Mouse (Mus musculus): ENCODE results near the gene Pard3b. TPM values are rescaled to one million over a fixed set of nuclear protein-coding genes. Genes with fewer than 3 reads are reported as not detected.

Gene Pard3b
- polyA plus RNA-seq, 1 experiment = 0.69 TPM

DNA sequence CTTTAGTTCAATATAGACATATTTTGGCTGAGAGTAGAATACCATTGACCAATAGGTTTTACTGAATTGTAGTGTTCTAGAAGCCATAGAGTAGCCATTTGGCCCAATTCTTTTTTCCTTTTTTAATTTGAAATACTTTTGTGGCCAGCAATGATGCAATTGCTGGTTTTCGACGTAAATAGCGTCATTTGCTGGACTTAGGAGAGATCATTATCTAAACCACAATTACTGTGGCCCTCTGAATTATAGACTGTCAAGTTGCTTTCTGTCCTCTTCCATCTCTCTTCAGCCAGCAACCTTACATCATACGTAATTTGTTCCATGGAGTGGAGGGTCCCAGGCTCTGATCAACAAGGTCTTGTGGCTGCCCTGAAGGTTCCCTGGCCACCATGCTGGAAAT, 1000.8 kb downstream of the Pard3b start:
- no peak overlapping the region for H3K27ac ChIP-seq (ENCODE audit: insufficient read depth, low read length)
- 72% methylated on average over 4 of the region's 4 CpGs for WGBS

DNA sequence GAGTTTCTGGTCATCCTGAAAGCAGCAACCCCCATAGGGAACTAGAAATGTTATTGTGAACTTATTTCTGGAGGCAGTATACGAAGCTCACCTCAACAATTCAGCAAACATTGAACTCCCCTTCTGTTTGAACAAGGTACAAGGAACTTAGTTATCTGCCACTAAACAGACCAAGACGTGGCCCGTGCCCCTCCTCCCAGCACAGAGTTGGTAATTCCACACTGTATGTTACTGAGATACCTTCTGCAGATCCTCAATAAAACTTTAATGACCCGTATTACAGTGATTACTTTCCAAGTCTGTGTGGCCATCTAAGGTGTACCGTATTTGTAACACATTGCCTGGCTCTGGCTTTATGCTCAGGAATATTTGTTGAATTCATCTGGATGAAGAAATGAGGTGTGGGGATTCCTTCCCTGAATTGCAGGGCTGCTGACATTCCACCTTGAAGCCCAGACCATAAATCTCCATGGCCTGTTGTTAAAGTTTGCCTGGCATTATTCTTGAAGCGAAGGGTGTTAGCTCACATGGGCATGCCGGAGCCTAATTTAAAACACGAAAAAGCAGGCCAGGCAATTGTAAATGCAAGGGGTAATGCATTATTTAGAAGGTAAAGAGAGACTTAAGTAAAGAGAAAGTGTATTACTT, 1006.1 kb downstream of the Pard3b start:
- TF ChIP-seq CTCF (IDR thresholded peaks at IDR 0.05; ENCODE audit: extremely low read depth, insufficient read depth, insufficient read length, insufficient replicate concordance) = no peak
- no peak for TF ChIP-seq POLR2A (IDR thresholded peaks at IDR 0.05; ENCODE audit: low read depth, low read length)
- WGBS = 91% methylated on average over 8 of the region's 8 CpGs
- no peak overlapping the region for H3K4me3 ChIP-seq (ENCODE audit: extremely low read depth, insufficient read depth, insufficient read length)
- no peak overlapping the region for H3K27ac ChIP-seq (ENCODE audit: insufficient read depth, low read length)
- H3K4me1 ChIP-seq (ENCODE audit: control insufficient read depth, insufficient read depth, insufficient read length) = no peaks in the 10 kb centered on the region
- H3K36me3 ChIP-seq (ENCODE audit: control insufficient read depth, insufficient read depth, low read length) = no peaks in the 10 kb centered on the region
- H3K27me3 ChIP-seq (ENCODE audit: control insufficient read depth, insufficient read depth, low read length) = no peaks in the 10 kb centered on the region
- DNase-seq (ENCODE audit: low read depth in 1 of 2, low spot score in 2 of 2) = no peak

More for the DNA sequence above, 1000.8 kb downstream of the Pard3b start:
- TF ChIP-seq CTCF (IDR thresholded peaks at IDR 0.05; ENCODE audit: extremely low read depth, insufficient read depth, insufficient read length, insufficient replicate concordance) (no peak), POLR2A (IDR thresholded peaks at IDR 0.05; ENCODE audit: low read depth, low read length) (no peak)
- no peaks in the 10 kb centered on the region for H3K4me1 ChIP-seq (ENCODE audit: control insufficient read depth, insufficient read depth, insufficient read length)
- H3K27me3 ChIP-seq (ENCODE audit: control insufficient read depth, insufficient read depth, low read length) = no peaks in the 10 kb centered on the region
- DNase-seq (ENCODE audit: low read depth in 1 of 2, low spot score in 2 of 2) = no peak
- H3K4me3 ChIP-seq (ENCODE audit: extremely low read depth, insufficient read depth, insufficient read length) = no peak overlapping the region
- no peaks in the 10 kb centered on the region for H3K36me3 ChIP-seq (ENCODE audit: control insufficient read depth, insufficient read depth, low read length)

- TF ChIP-seq CTCF (IDR thresholded peaks at IDR 0.05; ENCODE audit: extremely low read depth, insufficient read depth, insufficient read length, insufficient replicate concordance) = no peak
- TF ChIP-seq POLR2A (IDR thresholded peaks at IDR 0.05; ENCODE audit: low read depth, low read length) = no peak
- no peaks in the 10 kb centered on the region for H3K36me3 ChIP-seq (ENCODE audit: control insufficient read depth, insufficient read depth, low read length)
- no peak overlapping the region for H3K4me3 ChIP-seq (ENCODE audit: extremely low read depth, insufficient read depth, insufficient read length)
- no peaks in the 10 kb centered on the region for H3K27me3 ChIP-seq (ENCODE audit: control insufficient read depth, insufficient read depth, low read length)
- WGBS = 49% methylated on average over 2 of the region's 2 CpGs
- H3K4me1 ChIP-seq (ENCODE audit: control insufficient read depth, insufficient read depth, insufficient read length) = no peaks in the 10 kb centered on the region
- no peak overlapping the region for H3K27ac ChIP-seq (ENCODE audit: insufficient read depth, low read length)
- no peak for DNase-seq (ENCODE audit: low read depth in 1 of 2, low spot score in 2 of 2)
These were observed 1008.2 kb downstream of the Pard3b start for GRCm38 (mm10) chr1:62646812-62647211.

DNA sequence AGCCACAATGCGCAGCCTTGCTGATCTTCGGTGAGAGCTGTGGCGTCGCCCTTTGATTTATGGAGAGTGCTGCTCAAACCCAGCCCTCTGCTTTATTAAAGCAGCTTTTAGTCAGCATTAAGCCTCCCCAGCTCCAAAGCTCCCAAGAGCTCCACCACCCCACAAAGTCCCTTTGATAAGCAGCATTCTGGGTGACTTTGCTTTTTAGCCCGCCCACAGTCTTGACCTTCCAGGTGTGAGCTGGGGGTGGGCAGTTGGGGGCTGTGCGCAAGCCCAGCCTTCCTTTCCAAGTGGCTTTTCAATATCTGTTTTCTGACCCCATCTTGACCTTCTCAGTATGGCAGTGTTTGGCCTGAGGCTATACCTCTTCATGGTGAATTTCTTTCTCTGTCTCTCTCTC, 1009.5 kb downstream of the Pard3b start:
- Histone ChIP-seq H3K27ac (ENCODE audit: insufficient read depth, low read length) (no peak overlapping the region), H3K4me1 (ENCODE audit: control insufficient read depth, insufficient read depth, insufficient read length) (no peaks in the 10 kb centered on the region), H3K4me3 (ENCODE audit: extremely low read depth, insufficient read depth, insufficient read length) (no peak overlapping the region), H3K27me3 (ENCODE audit: control insufficient read depth, insufficient read depth, low read length) (no peaks in the 10 kb centered on the region), H3K36me3 (ENCODE audit: control insufficient read depth, insufficient read depth, low read length) (no peaks in the 10 kb centered on the region)
- 75% methylated on average over 6 of the region's 6 CpGs for WGBS
- TF ChIP-seq POLR2A (IDR thresholded peaks at IDR 0.05; ENCODE audit: low read depth, low read length) = no peak
- no peak for TF ChIP-seq CTCF (IDR thresholded peaks at IDR 0.05; ENCODE audit: extremely low read depth, insufficient read depth, insufficient read length, insufficient replicate concordance)
- DNase-seq (ENCODE audit: low read depth in 1 of 2, low spot score in 2 of 2) = no peak

DNA sequence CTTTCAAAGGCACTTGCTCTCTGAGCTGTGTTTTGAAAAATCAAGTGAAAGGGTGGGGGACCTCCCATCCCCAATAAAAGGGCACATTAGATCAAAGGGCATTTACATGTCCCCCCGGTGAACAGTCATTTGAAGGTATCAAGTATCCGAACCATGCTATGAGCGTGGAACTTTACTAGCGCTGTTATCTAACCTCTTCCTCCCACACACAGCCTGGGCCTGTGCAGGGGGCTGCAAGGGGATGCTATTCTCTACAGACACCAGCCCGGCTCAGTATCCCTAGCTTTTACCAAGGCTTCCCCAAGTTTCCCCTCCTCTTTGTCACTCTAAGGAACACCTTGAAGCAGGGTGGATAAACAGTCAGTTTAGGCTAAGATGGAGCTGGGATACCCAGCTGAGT, 1010.0 kb downstream of the Pard3b start:
- Histone ChIP-seq H3K4me1 (ENCODE audit: control insufficient read depth, insufficient read depth, insufficient read length) (no peaks in the 10 kb centered on the region), H3K27ac (ENCODE audit: insufficient read depth, low read length) (no peak overlapping the region), H3K4me3 (ENCODE audit: extremely low read depth, insufficient read depth, insufficient read length) (no peak overlapping the region), H3K27me3 (ENCODE audit: control insufficient read depth, insufficient read depth, low read length) (no peaks in the 10 kb centered on the region), H3K36me3 (ENCODE audit: control insufficient read depth, insufficient read depth, low read length) (no peaks in the 10 kb centered on the region)
- WGBS = 85% methylated on average over 5 of the region's 5 CpGs
- TF ChIP-seq POLR2A (IDR thresholded peaks at IDR 0.05; ENCODE audit: low read depth, low read length) (no peak), CTCF (IDR thresholded peaks at IDR 0.05; ENCODE audit: extremely low read depth, insufficient read depth, insufficient read length, insufficient replicate concordance) (no peak)
- DNase-seq (ENCODE audit: low read depth in 1 of 2, low spot score in 2 of 2) = no peak

- Histone ChIP-seq H3K27me3 (ENCODE audit: control insufficient read depth, insufficient read depth, low read length) (no peaks in the 10 kb centered on the region), H3K27ac (ENCODE audit: insufficient read depth, low read length) (no peak overlapping the region), H3K4me3 (ENCODE audit: extremely low read depth, insufficient read depth, insufficient read length) (no peak overlapping the region), H3K36me3 (ENCODE audit: control insufficient read depth, insufficient read depth, low read length) (no peaks in the 10 kb centered on the region), H3K4me1 (ENCODE audit: control insufficient read depth, insufficient read depth, insufficient read length) (no peaks in the 10 kb centered on the region)
- WGBS = 93% methylated on average over 5 of the region's 5 CpGs
- no peak for TF ChIP-seq CTCF (IDR thresholded peaks at IDR 0.05; ENCODE audit: extremely low read depth, insufficient read depth, insufficient read length, insufficient replicate concordance)
- TF ChIP-seq POLR2A (IDR thresholded peaks at IDR 0.05; ENCODE audit: low read depth, low read length) = no peak
- DNase-seq (ENCODE audit: low read depth in 1 of 2, low spot score in 2 of 2) = no peak
These were observed 1011.9 kb downstream of the Pard3b start for GRCm38 (mm10) chr1:62650491-62650890.

DNA sequence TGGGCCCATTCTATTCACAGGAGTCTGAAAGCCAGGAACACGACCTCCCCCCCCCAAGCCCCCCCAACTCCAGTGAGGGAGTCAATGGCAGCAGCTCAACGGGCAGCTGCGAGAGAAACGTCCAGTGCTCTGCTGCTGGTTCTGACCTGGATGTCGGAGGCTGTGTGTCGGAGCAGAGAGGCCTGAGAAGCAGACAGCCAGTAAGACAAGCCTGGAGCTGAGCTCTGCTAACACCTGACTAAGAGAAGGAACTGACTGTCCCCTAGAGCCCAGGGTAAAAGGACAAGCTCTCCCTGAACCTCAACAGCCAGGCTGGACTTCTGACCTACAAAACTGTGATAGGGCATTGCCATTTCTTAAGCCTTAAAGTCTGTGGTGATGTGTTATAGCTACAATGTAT, 1015.8 kb downstream of the Pard3b start:
- TF ChIP-seq CTCF (IDR thresholded peaks at IDR 0.05; ENCODE audit: extremely low read depth, insufficient read depth, insufficient read length, insufficient replicate concordance) (no peak), POLR2A (IDR thresholded peaks at IDR 0.05; ENCODE audit: low read depth, low read length) (no peak)
- Histone ChIP-seq H3K27me3 (ENCODE audit: control insufficient read depth, insufficient read depth, low read length) (no peaks in the 10 kb centered on the region), H3K4me3 (ENCODE audit: extremely low read depth, insufficient read depth, insufficient read length) (no peak overlapping the region), H3K4me1 (ENCODE audit: control insufficient read depth, insufficient read depth, insufficient read length) (no peaks in the 10 kb centered on the region), H3K27ac (ENCODE audit: insufficient read depth, low read length) (no peak overlapping the region), H3K36me3 (ENCODE audit: control insufficient read depth, insufficient read depth, low read length) (no peaks in the 10 kb centered on the region)
- 84% methylated on average over 6 of the region's 6 CpGs for WGBS
- no peak for DNase-seq (ENCODE audit: low read depth in 1 of 2, low spot score in 2 of 2)

All from spleen, adult 2 months (tissue).